Mouse (Mus musculus) right cerebral cortex, postnatal 10 days (tissue): ENCODE measurements around the gene Ctdspl2.
"Not testable (repeated sequence)": the region's sequence is repeated elsewhere in the genome, so short reads cannot be mapped to it uniquely, and the experiment has no call there.

ENCODE experiments used
- DNase-seq, 2 experiments: peaks; one replicate each; pipeline ENCODE4 v3.0.0; 2021; ENCODE audit warnings: low spot score in 2 of 2

The Ctdspl2 gene

DNA sequence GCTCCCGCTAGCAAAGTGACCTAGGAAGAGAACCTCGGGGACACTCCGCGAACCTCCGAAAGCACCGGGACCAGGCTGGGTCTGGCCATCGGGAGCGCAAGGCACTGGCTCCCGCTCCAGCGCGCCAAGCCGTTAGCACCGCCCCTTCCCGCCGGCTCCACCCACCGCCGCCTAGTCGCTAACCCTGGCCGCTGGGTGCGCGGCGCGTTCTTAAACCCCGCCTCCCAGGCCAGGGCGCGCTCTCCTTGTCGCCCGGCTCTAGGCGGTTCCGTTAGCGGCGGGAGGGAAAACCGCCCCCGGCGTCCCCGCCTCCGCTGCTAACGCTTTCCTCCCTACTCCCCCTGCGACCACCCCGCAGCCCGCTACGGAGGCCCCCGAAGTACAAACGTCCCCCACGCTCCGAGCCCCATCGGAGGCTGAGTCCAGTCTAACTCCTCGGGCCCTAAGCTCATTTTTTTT lies at the start of gene Ctdspl2, which contains the start of gene Mageb3:
Ctdspl2 (plus strand) TSS at position 237 of the 459 bp plus-strand sequence.
Mageb3 (minus strand) TSS at position 328 of the 459 bp plus-strand sequence.
- peak; percentile 96 for DNase-seq

DNA sequence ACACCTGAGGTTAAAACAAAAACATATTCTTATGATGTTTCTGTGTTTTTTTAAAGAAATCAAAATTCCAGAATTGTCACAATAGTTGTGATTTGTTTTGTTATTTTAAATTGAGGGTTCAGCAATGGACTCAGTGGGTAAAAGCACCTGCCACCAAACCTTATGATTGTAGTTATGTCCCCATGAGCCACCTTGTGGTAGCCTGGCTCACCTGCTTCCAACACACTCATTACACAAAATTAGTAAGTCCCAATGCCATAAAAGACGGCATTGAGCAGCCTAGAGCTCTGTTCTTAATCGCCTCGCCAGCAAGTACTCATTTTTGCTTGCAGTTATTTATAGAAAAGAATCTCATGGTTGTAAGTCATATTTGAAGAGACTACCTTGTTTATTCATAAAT lies 45.8 kb upstream of the Ctdspl2 start:
- DNase-seq: no peak

DNA sequence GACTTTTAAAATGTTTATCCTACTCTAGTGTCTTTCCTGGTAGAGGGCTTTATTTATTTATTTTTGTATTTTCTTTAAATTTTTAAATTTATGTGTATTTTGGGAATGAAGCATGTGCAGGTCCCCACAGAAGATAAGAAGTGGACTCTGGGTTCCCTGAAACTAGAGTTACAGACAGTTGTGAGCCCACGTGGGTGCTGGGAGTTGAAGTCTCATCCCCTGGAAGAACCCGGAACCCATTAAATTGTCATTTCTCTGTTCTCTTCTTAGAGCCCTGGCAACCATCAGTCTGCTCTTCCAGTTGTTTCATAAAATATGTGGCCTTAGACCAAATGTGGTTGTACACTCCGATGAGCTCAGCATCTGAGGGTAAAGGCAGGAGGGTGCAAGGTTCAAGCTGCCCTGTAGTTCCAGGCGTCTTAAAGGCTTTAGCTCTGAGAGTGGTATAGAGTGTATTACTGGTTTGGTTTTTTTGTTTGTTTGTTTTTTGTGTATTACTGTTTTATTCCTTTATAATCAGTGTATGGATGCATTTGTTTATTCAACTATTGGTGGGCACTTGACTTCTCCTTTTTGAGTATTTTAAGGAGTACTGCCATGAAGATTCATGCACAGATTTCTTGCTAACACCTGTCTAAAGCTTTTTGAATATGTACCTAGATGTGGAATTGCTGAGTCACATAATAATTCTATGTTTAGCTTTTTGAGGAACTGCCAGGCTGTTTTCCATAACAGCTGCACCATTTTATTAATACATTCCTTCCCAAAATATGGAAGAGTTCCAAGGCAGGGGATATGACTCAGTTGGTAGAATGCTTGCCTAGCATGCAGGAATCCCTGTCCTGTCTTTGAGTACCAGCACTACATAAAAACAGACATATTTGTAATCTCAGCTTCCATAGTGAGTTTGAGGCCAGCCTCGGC lies 39.5 kb upstream of the Ctdspl2 start:
- no peak for DNase-seq

DNA sequence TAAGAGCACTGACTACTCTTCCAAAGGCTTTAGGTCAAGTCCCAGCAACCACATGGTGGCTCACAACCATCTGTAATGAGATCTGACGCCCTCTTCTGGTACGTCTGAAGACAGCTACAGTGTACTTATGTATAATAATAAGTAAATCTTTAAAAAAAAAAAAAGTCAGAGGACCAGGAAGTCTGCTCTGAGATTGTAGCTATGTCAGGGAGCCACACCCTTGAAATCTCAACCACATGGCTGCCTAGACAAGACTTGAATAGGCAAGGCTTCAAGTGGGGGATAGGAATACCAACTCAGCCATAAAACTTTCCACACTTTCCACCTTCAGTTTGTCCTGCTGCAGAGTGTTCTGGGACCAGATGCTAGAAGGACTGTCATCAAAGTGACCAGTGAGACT lies 18.2 kb upstream of the Ctdspl2 start:
- not testable (repeated sequence) for DNase-seq

DNA sequence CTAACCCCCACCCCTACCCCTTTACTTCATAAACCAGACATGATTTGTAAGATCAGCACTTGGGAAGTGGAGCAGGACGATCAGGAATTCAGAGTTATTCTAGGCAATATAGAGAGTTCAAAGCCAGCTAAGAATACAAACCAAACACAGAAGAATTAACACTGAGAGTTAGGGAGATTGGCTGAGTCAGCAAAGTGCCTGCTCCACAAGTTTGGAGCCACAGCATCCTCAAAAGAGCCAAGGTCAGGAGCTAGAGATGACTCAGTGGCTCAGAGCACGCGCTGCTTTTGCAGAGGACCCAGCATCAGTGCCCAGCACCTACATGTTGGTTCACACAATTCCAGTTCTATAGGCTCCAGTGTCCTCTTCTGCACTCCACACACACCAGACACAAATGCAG lies 12.4 kb upstream of the Ctdspl2 start:
- no peak for DNase-seq

DNA sequence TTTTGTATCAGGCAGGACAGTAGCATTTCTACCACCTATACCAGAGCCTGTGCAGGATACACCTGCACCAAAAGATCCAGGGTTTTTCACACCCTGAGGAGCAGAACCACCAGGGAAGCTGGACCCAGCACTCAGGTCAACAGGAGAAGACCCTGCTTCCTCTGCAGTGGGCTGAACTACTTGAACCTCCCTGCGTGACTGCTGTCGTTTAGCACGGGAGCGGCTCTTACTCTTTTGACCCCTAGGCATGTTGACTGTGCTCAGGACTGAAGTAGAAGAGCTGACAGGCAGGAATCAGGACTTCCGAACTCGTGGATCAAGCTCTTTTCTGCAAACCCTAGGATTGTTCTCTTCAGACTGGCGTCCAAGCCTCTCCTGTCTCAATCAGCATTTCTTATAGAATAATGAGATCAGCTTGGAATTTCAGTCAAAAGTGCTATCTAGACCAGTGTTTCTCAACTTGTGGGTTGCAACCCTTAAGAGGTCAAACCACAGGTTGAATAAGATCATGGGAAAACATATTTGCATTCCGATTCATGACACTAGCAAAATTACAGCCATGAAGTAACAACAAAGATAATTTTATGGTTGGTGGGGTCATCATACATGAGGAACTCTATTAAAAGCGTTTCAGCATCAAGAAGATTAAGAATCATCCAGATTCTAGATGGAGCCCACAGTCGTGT lies 687 bp upstream of the Ctdspl2 start:
- DNase-seq: no peak

DNA sequence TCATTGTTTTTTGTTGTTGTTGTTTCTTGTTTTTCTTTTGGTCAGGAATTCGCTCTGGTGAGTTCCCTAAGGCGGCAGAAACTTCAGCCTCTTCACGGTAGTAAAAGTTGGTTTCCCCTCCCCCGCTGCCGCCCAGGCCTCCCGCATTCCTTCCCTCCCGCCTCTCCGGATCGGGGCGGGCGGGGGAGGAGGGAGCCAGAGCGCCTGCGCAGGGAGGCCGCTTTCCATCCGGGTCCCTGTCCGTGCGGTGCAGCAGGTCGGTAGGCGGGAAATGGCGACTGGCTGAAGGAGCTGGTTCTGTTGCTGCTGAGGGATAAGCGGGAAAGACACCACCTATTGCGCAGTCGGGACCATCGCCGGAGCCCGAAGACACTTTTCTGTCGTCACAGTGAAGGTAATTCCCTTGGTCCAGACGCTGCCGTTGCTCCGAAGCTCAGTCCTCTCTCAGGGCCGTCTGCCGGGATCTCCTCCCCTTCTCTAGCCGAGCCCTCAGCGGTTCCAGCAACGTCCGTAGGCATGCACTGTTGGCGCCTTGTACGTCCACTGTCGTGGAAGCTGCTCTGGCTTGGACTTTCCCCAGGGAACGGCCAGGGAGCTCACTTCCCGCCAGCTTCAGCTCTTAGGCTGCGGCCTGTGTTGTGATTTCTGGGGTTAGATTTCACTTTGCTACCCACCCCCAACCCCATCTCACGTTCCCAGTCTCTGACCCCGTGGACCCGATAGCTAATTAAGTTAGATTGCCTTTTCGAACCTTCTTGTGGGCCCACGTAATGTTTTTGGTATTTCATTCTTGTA lies 620 bp downstream of the Ctdspl2 start:
- DNase-seq: peak; percentile 96 to 97

DNA sequence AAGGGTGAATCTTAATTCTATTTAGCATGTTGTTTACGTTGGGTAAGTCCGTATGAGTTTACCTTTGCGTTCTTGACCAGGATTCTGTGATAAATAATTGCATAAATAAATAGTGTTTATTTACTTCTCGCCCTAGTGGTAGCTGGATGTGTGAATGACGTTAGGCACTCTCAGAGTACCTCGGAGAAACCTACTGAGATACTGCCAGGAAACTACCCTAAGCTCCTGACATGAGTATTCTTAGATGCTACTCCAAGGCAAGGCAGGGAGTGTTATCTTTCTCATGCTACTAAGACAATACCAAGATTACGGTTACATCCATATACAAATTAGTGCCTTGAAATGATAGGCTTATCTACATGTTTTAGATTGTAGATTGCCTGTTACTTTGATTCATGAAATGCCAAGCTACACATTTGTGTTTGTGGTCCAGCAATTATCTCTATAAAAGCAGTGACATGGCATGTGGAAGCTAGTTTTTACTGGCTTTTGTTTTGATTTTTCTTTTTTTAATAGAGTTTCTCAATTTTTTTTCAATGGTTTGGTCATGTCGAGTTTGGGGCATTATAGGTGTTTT lies 1.5 kb downstream of the Ctdspl2 start:
- no peak for DNase-seq

DNA sequence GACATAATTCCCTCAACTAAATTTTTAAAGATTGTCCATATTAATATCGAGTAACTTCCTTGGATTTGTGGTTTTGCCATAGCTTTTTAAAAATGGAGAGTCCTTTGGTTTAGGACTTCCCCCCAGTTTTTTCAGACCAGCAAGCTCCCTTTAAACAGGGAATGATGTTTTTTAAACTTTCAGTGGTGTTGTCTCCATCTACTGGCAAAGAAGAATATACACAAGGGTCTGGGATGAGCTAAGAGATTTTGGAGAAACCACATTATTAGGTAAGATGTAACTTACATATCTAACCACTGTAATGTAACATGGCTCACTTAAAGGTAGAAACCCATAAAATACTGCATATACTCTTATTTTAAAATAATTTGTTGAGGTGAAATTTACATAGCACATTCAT lies 39.9 kb downstream of the Ctdspl2 start:
- no peak for DNase-seq

DNA sequence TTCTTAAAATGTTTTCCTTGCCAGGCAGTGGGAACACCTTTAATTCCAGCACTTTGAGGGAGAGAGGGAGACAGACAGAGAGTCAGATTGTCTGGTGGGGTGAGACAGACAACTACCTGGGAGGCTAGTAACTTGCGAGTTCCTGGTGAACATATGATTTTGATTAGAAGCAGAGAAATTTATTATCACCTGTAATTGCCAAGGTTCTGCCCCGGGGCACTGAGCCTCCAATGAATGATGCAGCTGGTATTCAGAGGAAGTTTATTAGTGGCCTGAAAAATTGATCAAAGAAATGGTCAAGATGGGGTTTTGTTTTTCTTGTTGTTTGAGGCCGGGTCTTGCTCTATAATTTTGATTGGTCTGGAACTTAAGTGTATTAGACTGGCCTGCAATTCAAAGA lies 53.0 kb downstream of the Ctdspl2 start:
- DNase-seq: no peak

DNA sequence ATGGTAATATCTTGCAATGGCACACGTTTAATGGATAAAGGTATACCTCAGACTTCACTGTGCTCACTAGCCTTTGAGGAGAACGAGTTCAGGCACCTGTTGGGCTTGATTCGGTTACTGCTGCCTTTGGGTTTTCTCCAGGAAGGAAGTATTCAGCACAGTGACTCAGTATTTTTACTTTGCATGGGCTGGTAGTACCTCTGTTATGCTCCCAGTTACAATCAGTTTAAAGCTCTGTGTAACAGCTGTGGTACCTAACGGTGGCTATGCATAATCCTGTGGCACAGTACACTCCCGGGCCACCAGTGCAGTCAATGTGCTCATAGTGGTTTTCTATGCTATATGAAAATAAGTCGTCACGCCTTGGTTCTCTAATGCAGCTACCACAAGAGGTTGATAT lies 55.6 kb downstream of the Ctdspl2 start:
- DNase-seq: no peak

DNA sequence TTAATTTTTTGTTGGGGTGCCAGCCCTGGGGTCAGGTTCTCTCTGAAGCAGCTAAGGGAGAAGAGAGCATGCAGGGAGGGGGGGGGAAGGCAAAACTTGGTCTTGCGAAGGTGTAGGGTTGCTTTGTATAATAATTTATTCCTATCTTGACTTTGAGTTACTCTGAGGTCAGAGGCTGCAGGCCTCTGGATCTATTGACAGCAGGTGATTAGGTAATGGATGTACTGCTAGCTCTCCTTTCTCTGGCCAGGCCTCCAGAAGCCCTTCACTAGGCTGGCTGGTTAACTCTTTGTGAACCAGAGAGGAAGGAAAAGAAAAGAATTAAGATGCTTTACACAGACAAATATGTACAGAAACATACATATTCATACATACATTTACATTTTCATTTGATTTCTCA lies 62.9 kb downstream of the Ctdspl2 start:
- no peak for DNase-seq

DNA sequence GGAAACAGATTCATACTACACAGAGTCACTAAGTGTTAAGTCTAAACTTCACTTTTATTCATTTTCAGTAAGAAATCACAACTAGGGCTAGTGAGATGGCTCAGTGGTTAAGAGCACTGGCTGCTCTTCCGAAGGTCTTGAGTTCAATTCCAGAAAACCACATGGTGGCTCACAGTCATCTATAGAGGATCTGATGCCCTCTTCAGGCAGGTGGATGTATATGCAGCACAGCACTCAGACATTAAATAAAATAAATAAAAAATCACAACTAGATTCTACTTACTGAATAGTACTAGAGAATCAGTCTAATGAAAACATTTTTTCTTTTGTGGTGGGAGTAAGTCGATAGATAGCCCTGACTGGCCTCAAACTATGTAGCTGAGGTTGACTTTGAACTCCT lies 66.5 kb downstream of the Ctdspl2 start:
- DNase-seq: no peak

DNA sequence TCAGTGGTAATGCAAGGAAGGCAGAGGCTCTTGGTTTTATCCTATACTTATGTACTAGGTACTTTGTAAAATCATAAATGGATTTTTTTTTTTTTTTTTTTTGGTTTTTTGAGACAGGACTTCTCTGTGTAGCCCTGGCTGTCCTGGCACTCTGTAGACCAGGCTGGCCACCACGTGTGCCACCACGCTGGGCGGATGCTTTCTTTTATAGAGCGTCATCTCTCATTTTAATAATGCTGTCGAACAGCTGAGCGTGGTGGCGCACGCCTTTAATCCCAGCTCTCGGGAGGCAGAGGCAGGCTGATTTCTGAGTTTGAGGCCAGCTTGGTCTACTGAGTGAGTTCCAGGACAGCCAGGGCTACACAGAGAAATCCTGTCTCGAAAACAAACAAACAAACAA lies 71.3 kb downstream of the Ctdspl2 start:
- DNase-seq: peak in 1 of 2 experiments; percentile 26

DNA sequence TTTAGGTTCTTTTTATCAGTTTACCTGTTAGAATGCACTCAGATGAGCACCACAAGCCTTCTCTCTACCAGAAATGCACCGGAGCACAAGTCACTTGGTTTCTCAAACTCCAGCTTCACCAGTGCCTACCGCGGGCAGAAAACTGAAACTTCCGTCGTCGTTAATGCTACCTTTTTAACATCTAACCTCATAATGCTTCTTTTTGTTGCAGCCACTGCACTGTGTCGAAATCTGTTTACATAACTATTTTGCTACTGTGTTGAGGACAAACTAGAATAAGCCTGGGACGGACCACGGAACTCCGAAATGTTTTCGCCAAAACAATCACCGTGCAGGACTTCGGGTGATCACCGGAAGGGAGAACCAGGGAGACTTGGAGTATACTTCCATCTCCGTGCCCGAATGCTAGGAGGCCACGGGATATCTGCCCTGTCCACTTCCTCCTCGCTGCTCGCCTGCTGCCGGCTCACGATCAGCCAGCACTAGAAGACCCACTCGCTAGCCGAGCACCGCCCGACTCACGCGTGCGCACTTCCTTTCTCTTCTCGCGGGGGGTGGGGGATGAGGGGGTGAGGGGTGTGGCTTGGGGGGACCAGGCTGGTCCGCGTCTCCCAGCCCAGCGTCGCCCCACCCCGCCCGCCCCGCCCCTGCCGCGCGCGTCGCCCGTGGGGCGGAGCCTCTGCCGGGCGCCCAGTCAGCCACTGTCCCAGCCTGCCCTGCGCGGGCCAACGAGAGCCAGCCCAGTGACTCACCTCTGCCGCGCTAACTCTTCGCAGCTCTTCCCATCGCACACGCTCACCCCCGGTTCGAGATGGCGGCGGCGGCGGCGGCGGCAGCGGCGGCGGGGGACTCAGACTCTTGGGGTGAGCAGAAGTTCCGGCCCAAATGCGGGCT lies 72.3 kb downstream of the Ctdspl2 start, which contains the start of gene Eif3j1:
Eif3j1 (plus strand) TSS at position 685 of the 894 bp plus-strand sequence.
- DNase-seq: peak; percentile 92 to 93

DNA sequence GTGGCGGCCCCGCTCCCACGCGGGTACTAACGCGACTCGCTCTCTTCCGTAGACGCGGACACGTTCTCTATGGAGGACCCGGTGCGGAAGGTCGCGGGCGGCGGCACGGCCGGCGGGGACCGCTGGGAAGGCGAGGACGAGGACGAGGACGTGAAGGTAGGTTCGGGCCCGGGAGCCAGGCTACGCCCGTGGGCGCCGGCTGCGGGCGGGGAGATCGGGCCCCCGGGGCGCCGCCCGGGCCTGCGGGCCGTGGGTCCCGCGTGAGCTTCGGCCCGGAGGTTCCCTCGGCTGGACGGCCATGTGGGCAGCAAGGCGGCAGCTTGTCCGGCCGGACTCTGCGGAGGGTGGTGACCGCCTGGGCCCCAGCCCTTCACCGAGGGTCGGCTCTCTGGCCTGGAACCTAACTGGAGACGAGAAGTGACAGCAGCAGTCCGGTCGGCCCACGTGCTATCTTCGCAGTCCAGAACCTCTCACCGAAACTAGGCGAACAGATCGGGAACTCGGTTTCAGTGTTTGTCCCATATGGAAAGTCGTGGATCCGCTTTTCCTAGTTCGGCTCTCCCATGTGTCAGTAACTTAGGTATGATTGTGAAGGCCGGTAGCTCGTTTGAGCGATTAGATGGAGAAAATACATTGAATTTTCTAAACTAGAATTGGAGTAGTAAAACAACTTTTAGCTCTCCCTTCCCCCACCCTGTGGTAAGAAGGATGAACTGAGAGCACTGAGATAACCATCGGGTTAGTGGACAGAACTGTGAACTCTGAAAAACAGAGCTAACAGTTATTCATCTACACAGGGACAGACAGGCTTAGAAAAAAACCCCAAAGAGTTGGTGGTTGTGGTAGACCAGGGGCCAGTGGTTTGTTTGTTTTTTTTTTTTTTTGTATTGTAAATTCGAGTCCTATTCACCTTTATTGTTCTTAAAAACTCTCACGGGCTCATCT lies 73.2 kb downstream of the Ctdspl2 start:
- DNase-seq: peak; percentile 50 to 59

DNA sequence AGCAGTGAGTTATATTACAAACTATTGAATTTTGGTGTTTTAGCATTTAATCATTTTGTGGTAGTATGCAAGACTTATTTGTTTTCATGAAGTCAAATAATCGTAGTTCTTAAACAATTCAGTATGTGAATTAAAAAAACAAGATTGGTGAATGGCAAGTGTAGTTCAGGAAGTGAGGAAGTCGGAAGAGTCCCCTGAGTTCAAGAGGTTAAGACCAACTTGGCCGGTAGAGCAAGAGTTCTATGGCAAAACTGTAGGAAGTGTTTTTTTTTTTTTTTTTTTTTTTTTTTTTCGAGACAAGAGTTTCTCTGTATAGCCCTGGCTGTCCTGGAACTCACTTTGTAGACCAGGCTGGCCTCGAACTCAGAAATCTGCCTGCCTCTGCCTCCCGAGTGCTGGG lies 76.2 kb downstream of the Ctdspl2 start:
- DNase-seq: no peak

DNA sequence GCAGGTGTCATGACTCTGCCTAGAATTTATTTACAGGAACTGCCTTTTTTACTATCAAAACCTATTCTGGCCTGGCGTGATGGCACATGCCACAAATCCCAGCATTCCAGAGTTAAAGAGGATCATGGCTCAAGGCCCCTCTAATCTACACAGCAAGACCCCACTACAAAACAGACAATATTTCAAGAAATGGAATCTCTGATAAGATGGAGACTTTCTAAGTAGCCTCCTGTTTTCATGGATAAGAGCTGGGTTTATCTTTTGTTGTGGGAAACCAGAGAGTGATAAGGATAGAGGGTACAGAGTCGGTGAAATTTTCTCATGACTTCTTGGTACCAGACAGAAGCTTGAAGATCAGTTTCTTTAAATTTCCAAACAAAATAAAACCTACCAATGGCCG lies 80.3 kb downstream of the Ctdspl2 start:
- DNase-seq: no peak

DNA sequence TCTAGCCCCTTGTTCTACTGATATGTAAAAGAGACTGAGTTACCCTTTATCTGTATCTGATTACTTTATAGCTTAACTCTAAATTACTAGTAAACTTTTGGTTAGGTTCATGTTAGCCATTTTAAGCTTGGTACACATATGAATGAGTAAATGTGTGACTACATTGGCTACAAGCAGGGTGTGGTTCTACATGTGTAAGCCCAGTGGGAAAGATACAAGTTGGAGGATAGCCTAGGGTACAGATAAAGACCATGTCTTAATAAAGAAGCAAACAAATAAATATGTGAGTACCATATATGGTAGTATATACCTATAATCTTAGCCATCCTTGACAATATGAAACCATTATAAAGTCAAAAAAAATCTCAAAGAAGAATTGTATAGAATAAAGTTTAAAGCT lies 88.1 kb downstream of the Ctdspl2 start:
- DNase-seq: no peak
